Mouse (Mus musculus) liver, embryonic 12.5 days (tissue): Measurements from ENCODE around the gene Cyp2ab1. TPM values are rescaled to one million over a fixed set of nuclear protein-coding genes. Genes with fewer than 3 reads are reported as not detected.

Experiments used
- polyA plus RNA-seq: library from polyadenylated mRNA; unstranded; fragments of >200 nt; fragmentation: Nextera tagmentation; extraction: Ambion mirVana; gene quantifications from 2 replicates; pipeline ENCODE4 v1.2.1, GENCODE M21; 2016

Gene Cyp2ab1
- polyA plus RNA-seq, 1 experiment from 2014 or later = not detected

Other genes starting within 250 kb of the Cyp2ab1 start
- gene Klhl24, start 227.9 kb downstream of the Cyp2ab1 start, polyA plus RNA-seq = 5.2 and 5.8 TPM in 2 replicates
- gene Yeats2, start 184.3 kb downstream of the Cyp2ab1 start, polyA plus RNA-seq = 13.8 and 14.0 TPM in 2 replicates
- 0.05 and 0.13 TPM in 2 replicates for gene Map6d1, start 84.0 kb downstream of the Cyp2ab1 start, polyA plus RNA-seq
- gene Parl, start 23.0 kb downstream of the Cyp2ab1 start, polyA plus RNA-seq = 62.1 and 63.7 TPM in 2 replicates
- 28.6 and 30.3 TPM in 2 replicates for gene Abcc5, start 101.0 kb upstream of the Cyp2ab1 start, polyA plus RNA-seq
- 90.0 and 99.7 TPM in 2 replicates for gene Eif2b5, start 173.4 kb upstream of the Cyp2ab1 start, polyA plus RNA-seq
- 8.0 and 8.8 TPM in 2 replicates for gene Dvl3, start 191.6 kb upstream of the Cyp2ab1 start, polyA plus RNA-seq
- 463 and 468 TPM in 2 replicates for gene Ap2m1, start 210.1 kb upstream of the Cyp2ab1 start, polyA plus RNA-seq
- 38.8 and 40.5 TPM in 2 replicates for gene Abcf3, start 223.2 kb upstream of the Cyp2ab1 start, polyA plus RNA-seq